Mouse (Mus musculus) intestine, embryonic 16.5 days (tissue): ENCODE measurements at regions not wholly inside any gene's neighbourhood (a gene's known extent, or its start where the extent isn't known, plus 50 kb on each side); places are given as distances from the start of the nearest gene placed in this dataset.
"Not testable (repeated sequence)": the region's sequence is repeated elsewhere in the genome, so short reads cannot be mapped to it uniquely, and the experiment has no call there.

ENCODE experiments used
- ATAC-seq: fragments of 200-750 bp; cut with Nextera tagmentation; 2 replicates; pipeline ENCODE4 v1.8.0; 2017; ENCODE audit warnings: moderate TSS enrichment, moderate library complexity
- H3K27ac ChIP-seq: fragments of 300-500 bp; sonication (generic); 2 replicates; pipeline ENCODE4 v1.5.1; 2014; ENCODE audit warnings: mild to moderate bottlenecking, low read length
- H3K27me3 ChIP-seq: fragments of 300-500 bp; sonication (generic); replicated peaks from 2 replicates; pipeline ENCODE4 v1.6.1; 2014; ENCODE audit warnings: low read length, control low read depth, mixed read lengths; ENCODE audit not compliant: control insufficient read depth, insufficient read depth
- H3K36me3 ChIP-seq: fragments of 300-500 bp; sonication (generic); 2 replicates; pipeline ENCODE4 v1.6.1; 2014; ENCODE audit warnings: low read length, control low read depth; ENCODE audit not compliant: control insufficient read depth, insufficient read depth
- H3K4me1 ChIP-seq: fragments of 300-500 bp; sonication (generic); 2 replicates; pipeline ENCODE4 v1.6.1; 2014; ENCODE audit warnings: low read length, control low read depth, mixed read lengths; ENCODE audit not compliant: control insufficient read depth, insufficient read depth
- H3K4me2 ChIP-seq: fragments of 300-500 bp; sonication (generic); 2 replicates; pipeline ENCODE4 v1.6.1; 2014; ENCODE audit warnings: low read depth, low read length, control low read depth
- H3K4me3 ChIP-seq: fragments of 300-500 bp; sonication (generic); 2 replicates; pipeline ENCODE4 v1.5.1; 2014; ENCODE audit warnings: mild to moderate bottlenecking, low read length
- H3K9ac ChIP-seq: fragments of 300-500 bp; sonication (generic); 2 replicates; pipeline ENCODE4 v1.6.1; 2014; ENCODE audit warnings: low read depth, low read length
- H3K9me3 ChIP-seq: fragments of 300-500 bp; sonication (generic); 2 replicates; pipeline ENCODE4 v1.6.1; 2016; ENCODE audit warnings: low read length, control low read depth; ENCODE audit not compliant: control insufficient read depth
- WGBS: fragments of 180-500 bp; shearing (Covaris S2); extraction: QIAGEN DNeasy Blood & Tissue Kit; methylation state at CpG from one replicate; pipeline ENCODE4 v1.1.7; 2014; 5-methylcytosine and 5-hydroxymethylcytosine counted together

DNA sequence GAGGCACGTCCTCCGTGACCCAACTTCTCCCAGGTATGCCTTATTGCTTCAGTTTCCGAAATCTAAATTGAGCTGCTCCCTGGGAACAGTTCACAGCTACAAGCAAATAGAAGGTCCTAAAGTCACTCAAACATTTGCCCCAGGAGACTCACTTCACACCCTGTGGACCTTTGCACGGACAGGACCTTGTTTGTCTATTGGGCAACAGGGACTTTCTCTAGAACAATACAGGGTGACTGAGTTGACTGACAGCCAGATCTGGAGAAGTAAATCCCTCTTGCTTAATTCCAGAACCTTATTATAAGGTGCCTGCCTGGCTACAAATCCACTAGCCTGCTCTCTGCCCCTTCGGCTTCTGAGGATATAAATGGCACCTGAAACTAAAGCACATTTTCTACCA, 220.5 kb upstream of the Irx4 start:
- no peaks in the 10 kb centered on the region for H3K36me3 ChIP-seq
- no peaks in the 10 kb centered on the region for H3K27me3 ChIP-seq
- ATAC-seq, result no peak
- no peaks in the 10 kb centered on the region for H3K4me1 ChIP-seq
- no peak overlapping the region for H3K4me2 ChIP-seq
- no peak overlapping the region for H3K9ac ChIP-seq
- no peak overlapping the region for H3K27ac ChIP-seq
- 87% methylated on average over 5 of the region's 5 CpGs for WGBS
- no peaks in the 10 kb centered on the region for H3K9me3 ChIP-seq
- no peak overlapping the region for H3K4me3 ChIP-seq

DNA sequence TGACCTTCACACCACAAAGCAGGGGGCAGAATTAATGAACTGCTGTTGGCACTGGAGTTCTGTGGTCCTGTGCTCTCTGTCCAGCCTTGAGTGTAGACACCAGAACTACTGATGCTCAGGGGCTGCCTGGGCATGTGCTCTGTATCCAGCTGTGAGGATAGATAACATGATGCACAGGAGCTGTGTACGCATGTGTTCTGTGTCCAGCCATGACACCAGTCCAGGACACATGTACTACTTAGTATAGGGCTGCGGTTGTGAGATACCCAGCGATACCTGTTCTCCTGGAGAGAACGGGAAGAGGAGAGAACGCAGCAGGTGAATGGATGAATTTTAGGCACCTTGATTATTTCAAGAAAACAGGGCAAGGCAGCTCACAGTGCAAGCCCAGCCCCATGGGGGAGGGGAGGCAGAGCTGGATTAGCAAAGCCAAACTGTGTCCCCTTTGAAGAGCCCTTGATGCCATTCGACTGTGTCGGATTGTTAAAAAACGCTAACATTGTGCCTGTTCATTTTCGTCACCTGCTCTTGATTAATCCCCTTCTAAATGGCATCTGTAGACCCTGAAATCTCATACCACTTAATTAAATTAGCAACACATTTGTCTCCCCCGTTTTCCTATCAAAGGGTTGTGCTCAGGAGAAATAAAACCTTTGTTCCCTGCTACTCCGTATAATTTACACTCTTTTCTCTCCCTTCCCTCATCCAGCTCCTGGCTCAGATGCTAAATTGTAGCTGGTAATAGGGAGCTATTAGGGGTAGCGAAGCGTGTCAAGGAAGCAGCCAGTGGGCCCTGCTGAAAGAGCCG, 218.8 kb upstream of the Irx4 start:
- Histone ChIP-seq H3K4me2 (no peak overlapping the region), H3K27ac (no peak overlapping the region), H3K4me3 (no peak overlapping the region), H3K36me3 (no peaks in the 10 kb centered on the region), H3K27me3 (no peaks in the 10 kb centered on the region), H3K9me3 (no peaks in the 10 kb centered on the region), H3K9ac (no peak overlapping the region), H3K4me1 (no peaks in the 10 kb centered on the region)
- no peak for ATAC-seq
- WGBS, result 52% methylated on average over 14 of the region's 14 CpGs

DNA sequence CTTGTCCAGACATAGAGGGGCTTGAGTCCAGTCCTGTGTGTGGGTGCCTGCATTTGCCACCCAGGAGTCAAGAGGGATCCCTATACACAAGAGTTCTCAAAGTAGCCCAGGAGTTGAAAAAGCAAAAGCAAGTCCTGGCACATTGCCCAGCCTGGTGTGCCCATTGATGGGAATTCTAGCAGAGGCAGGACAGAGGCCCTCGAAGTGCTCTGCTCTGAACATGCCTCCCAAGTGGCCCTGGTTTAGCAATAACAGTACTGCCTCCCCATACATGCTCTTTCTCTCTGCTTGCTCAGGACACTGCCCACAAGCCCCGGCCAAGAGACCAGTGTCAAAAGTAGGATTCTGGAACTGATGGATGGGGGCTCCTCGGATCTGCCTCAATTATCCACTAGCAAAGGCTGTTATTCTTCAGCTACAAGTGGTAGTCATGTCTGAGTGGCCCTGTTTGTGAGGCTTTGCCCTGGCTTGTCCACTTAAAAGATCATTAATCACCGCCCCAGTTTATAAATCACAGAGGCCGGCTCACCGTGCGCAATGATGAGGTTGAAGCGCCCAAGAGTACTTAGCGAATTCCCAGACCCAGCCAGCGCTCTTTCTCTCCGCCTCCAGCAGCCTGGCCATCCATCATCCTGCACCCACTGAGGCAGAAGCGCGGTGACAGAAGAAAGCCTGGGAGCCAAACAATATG, 190.3 kb upstream of the Irx4 start:
- H3K9me3 ChIP-seq, result no peaks in the 10 kb centered on the region
- no peaks in the 10 kb centered on the region for H3K4me1 ChIP-seq
- WGBS, result 21% methylated on average over 13 of the region's 13 CpGs
- H3K4me2 ChIP-seq, result no peak overlapping the region
- ATAC-seq, result no peak
- no peak overlapping the region for H3K4me3 ChIP-seq
- H3K27ac ChIP-seq, result no peak overlapping the region
- H3K9ac ChIP-seq, result no peak overlapping the region
- no peaks in the 10 kb centered on the region for H3K27me3 ChIP-seq
- no peaks in the 10 kb centered on the region for H3K36me3 ChIP-seq

DNA sequence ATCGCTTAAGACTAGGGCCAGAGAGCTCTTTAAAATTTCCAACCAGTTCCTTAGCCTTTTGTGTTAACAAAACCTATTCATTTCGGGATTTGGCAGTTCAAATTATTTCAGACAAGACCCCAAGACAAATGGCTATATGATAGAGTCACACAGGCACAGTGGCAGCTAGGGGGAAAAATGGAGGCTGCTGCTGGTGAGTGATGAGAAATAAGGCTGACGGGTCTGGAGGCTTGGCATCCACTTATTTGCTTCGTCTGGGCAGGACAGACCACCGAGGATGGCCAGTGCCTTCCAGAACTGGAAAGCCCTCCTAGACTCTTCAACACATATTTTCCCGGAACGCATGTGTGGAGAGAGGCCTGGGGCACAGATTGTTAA, 189.8 kb upstream of the Irx4 start:
- Histone ChIP-seq H3K4me3 (no peak overlapping the region), H3K27me3 (no peaks in the 10 kb centered on the region)
- ATAC-seq, result no peak

DNA sequence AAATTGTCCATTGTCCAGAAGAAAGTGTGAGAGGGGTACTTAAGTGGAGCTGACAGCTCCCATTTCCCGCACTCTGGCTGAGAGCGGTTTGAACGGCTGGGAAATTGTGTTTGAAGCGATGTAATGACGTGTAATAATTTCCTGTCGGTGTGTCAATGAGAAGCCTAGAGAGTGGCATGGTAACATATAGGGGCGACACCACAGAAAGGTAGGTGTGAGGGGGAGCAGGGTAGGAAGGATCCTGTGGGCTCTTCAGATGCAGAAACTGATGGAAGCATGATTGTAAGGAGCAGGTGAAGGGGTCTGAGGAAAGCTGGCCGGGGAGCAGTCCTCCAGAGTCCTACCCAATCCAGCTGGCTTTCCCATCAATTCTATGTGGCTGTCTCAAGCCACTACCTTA, 189.2 kb upstream of the Irx4 start:
- Histone ChIP-seq H3K9me3 (no peaks in the 10 kb centered on the region), H3K4me1 (no peaks in the 10 kb centered on the region), H3K4me3 (no peak overlapping the region), H3K9ac (no peak overlapping the region), H3K27me3 (no peaks in the 10 kb centered on the region), H3K4me2 (no peak overlapping the region), H3K36me3 (no peaks in the 10 kb centered on the region), H3K27ac (no peak overlapping the region)
- ATAC-seq, result no peak
- 58% methylated on average over 8 of the region's 8 CpGs for WGBS

More for the DNA sequence above, 189.8 kb upstream of the Irx4 start:
- no peaks in the 10 kb centered on the region for H3K9me3 ChIP-seq
- H3K4me1 ChIP-seq, result no peaks in the 10 kb centered on the region
- H3K27ac ChIP-seq, result no peak overlapping the region
- no peak overlapping the region for H3K4me2 ChIP-seq
- no peaks in the 10 kb centered on the region for H3K36me3 ChIP-seq
- 44% methylated on average over 7 of the region's 7 CpGs for WGBS
- no peak overlapping the region for H3K9ac ChIP-seq

- H3K36me3 ChIP-seq, result no peaks in the 10 kb centered on the region
- ATAC-seq, result no peak
- 62% methylated on average over 6 of the region's 6 CpGs for WGBS
Measured at GRCm38 (mm10) chr13:73071854-73072852, 188.1 kb upstream of the Irx4 start.

GRCm38 (mm10) chr13:73077866-73078430, 182.3 kb upstream of the Irx4 start:
- H3K9me3 ChIP-seq, result no peaks in the 10 kb centered on the region
- ATAC-seq, result no peak
- no peak overlapping the region for H3K27ac ChIP-seq
- H3K4me1 ChIP-seq, result no peaks in the 10 kb centered on the region
- no peaks in the 10 kb centered on the region for H3K36me3 ChIP-seq
- H3K4me2 ChIP-seq, result no peak overlapping the region
- no peak overlapping the region for H3K4me3 ChIP-seq
- H3K9ac ChIP-seq, result no peak overlapping the region
- WGBS, result 61% methylated on average over 2 of the region's 2 CpGs
- H3K27me3 ChIP-seq, result no peaks in the 10 kb centered on the region

More at GRCm38 (mm10) chr13:73071854-73072852, 188.1 kb upstream of the Irx4 start:
- Histone ChIP-seq H3K27me3 (no peaks in the 10 kb centered on the region), H3K9ac (no peak overlapping the region), H3K4me3 (no peak overlapping the region), H3K9me3 (no peaks in the 10 kb centered on the region), H3K27ac (no peak overlapping the region), H3K4me2 (no peak overlapping the region), H3K4me1 (no peaks in the 10 kb centered on the region)

DNA sequence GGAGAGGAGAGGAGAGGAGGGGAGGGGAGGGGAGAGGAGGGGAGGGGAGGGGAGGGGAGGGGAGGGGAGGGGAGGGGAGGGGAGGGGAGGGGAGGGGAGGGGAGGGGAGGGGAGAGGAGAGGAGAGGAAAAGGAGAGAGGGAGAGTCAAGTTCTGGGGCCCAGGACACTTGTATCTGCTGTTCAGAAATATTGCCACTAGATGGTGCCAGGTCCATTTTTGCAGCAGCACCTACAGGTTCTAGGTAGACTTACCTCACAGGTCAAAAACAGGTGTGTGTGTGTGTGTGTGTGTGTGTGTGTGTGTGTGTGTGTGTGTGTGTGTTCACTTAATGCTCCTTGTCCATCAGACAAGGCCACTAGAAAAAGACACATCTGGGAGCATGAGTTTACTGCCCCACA, 172.5 kb upstream of the Irx4 start:
- not testable (repeated sequence) for H3K4me2 ChIP-seq, H3K9me3 ChIP-seq, H3K27ac ChIP-seq, H3K9ac ChIP-seq, H3K36me3 ChIP-seq, H3K4me3 ChIP-seq, H3K27me3 ChIP-seq, H3K4me1 ChIP-seq, ATAC-seq

- no peaks in the 10 kb centered on the region for H3K4me1 ChIP-seq
- H3K4me2 ChIP-seq, result no peak overlapping the region
- H3K36me3 ChIP-seq, result no peaks in the 10 kb centered on the region
- no peak overlapping the region for H3K9ac ChIP-seq
- no peaks in the 10 kb centered on the region for H3K9me3 ChIP-seq
- H3K27ac ChIP-seq, result no peak overlapping the region
- no peak for ATAC-seq
- no peaks in the 10 kb centered on the region for H3K27me3 ChIP-seq
- H3K4me3 ChIP-seq, result no peak overlapping the region
- 46% methylated on average over 3 of the region's 3 CpGs for WGBS
Measured at GRCm38 (mm10) chr13:73091886-73092285, 168.4 kb upstream of the Irx4 start.
